Mouse (Mus musculus): ENCODE measurements at regions not wholly inside any gene's neighbourhood (a gene's known extent, or its start where the extent isn't known, plus 50 kb on each side); places are given as distances from the start of the nearest gene placed in this dataset.

- intact Hi-C loops (cut with DNase I): no loop called here
- H3K4me3 ChIP-seq: no peak overlapping the region
- no peak overlapping the region for H3K27ac ChIP-seq
- DNase-seq: no peak
- no peak for TF ChIP-seq CTCF (IDR thresholded peaks at IDR 0.05)
These were observed 529.6 kb upstream of the Gm19410 start for GRCm38 (mm10) chr8:35235815-35236509.

- Histone ChIP-seq H3K4me3 (peak overlapping the region; percentile 56), H3K27ac (peak overlapping the region; percentile 31; the same call in 1 of the 2 replicates)
- peak; percentile 60 for DNase-seq
- no peak for TF ChIP-seq CTCF (IDR thresholded peaks at IDR 0.05)
- intact Hi-C loops (cut with DNase I): no loop called here
These were observed 528.3 kb upstream of the Gm19410 start for GRCm38 (mm10) chr8:35237279-35237678.

- Histone ChIP-seq H3K4me3 (no peak overlapping the region), H3K27ac (no peak overlapping the region)
- intact Hi-C loops (cut with DNase I): no loop called here
- DNase-seq: no peak
- TF ChIP-seq CTCF (IDR thresholded peaks at IDR 0.05): no peak
These were observed 524.7 kb upstream of the Gm19410 start for GRCm38 (mm10) chr8:35240884-35241283.

GRCm38 (mm10) chr8:35243555-35243954 is 522.0 kb upstream of the Gm19410 start:
- Histone ChIP-seq H3K4me3 (no peak overlapping the region), H3K27ac (no peak overlapping the region)
- DNase-seq: no peak
- no peak for TF ChIP-seq CTCF (IDR thresholded peaks at IDR 0.05)
- intact Hi-C loops (cut with DNase I): no loop called here

GRCm38 (mm10) chr8:35249747-35250375 is 515.7 kb upstream of the Gm19410 start:
- intact Hi-C loops (cut with DNase I): no loop called here
- no peak for DNase-seq
- no peak overlapping the region for H3K27ac ChIP-seq

GRCm38 (mm10) chr8:35250641-35251040 is 514.9 kb upstream of the Gm19410 start:
- intact Hi-C loops (cut with DNase I): no loop called here
- DNase-seq: no peak
- H3K27ac ChIP-seq: no peak overlapping the region
- H3K4me3 ChIP-seq: no peak overlapping the region
- TF ChIP-seq CTCF (IDR thresholded peaks at IDR 0.05): no peak

More at GRCm38 (mm10) chr8:35249747-35250375, 515.7 kb upstream of the Gm19410 start:
- H3K4me3 ChIP-seq: no peak overlapping the region
- no peak for TF ChIP-seq CTCF (IDR thresholded peaks at IDR 0.05)

- TF ChIP-seq CTCF (IDR thresholded peaks at IDR 0.05): no peak
- Histone ChIP-seq H3K4me3 (no peak overlapping the region), H3K27ac (no peak overlapping the region)
- DNase-seq: no peak
- intact Hi-C loops (cut with DNase I): no loop called here
These were observed 511.6 kb upstream of the Gm19410 start for GRCm38 (mm10) chr8:35253946-35254345.

- H3K4me3 ChIP-seq: no peak overlapping the region
- no peak for TF ChIP-seq CTCF (IDR thresholded peaks at IDR 0.05)
- no peak overlapping the region for H3K27ac ChIP-seq
- intact Hi-C loops (cut with DNase I): no loop called here
- no peak for DNase-seq
These were observed 510.3 kb upstream of the Gm19410 start for GRCm38 (mm10) chr8:35255327-35255726.

GRCm38 (mm10) chr8:35256958-35257357 is 508.6 kb upstream of the Gm19410 start:
- no peak; the same call in 1 of the 2 replicates for TF ChIP-seq CTCF (IDR thresholded peaks at IDR 0.05)

GRCm38 (mm10) chr8:35268221-35268620 is 497.4 kb upstream of the Gm19410 start:
- intact Hi-C loops (cut with DNase I): no loop called here
- Histone ChIP-seq H3K4me3 (no peak overlapping the region), H3K27ac (no peak overlapping the region)
- no peak for DNase-seq
- TF ChIP-seq CTCF (IDR thresholded peaks at IDR 0.05): no peak

More at GRCm38 (mm10) chr8:35256958-35257357, 508.6 kb upstream of the Gm19410 start:
- DNase-seq: no peak
- H3K4me3 ChIP-seq: no peak overlapping the region
- intact Hi-C loops (cut with DNase I): no loop called here
- no peak overlapping the region for H3K27ac ChIP-seq

- intact Hi-C loops (cut with DNase I): no loop called here
- no peak for TF ChIP-seq CTCF (IDR thresholded peaks at IDR 0.05)
- no peak overlapping the region for H3K27ac ChIP-seq
These were observed 496.6 kb upstream of the Gm19410 start for GRCm38 (mm10) chr8:35268986-35269385.

GRCm38 (mm10) chr8:35275972-35276371 is 489.6 kb upstream of the Gm19410 start:
- intact Hi-C loops (cut with DNase I): no loop called here
- no peak overlapping the region for H3K27ac ChIP-seq
- DNase-seq: no peak
- H3K4me3 ChIP-seq: no peak overlapping the region
- no peak for TF ChIP-seq CTCF (IDR thresholded peaks at IDR 0.05)

More at GRCm38 (mm10) chr8:35268986-35269385, 496.6 kb upstream of the Gm19410 start:
- no peak overlapping the region for H3K4me3 ChIP-seq
- DNase-seq: no peak

GRCm38 (mm10) chr8:35276460-35276859 is 489.1 kb upstream of the Gm19410 start:
- intact Hi-C loops (cut with DNase I): no loop called here
- no peak overlapping the region for H3K27ac ChIP-seq
- DNase-seq: no peak
- H3K4me3 ChIP-seq: no peak overlapping the region
- no peak for TF ChIP-seq CTCF (IDR thresholded peaks at IDR 0.05)

- no peak for TF ChIP-seq CTCF (IDR thresholded peaks at IDR 0.05)
- no peak for DNase-seq
- no peak overlapping the region for H3K4me3 ChIP-seq
- no peak overlapping the region for H3K27ac ChIP-seq
- intact Hi-C loops (cut with DNase I): no loop called here
These were observed 486.6 kb upstream of the Gm19410 start for GRCm38 (mm10) chr8:35278946-35279345.
